Mouse (Mus musculus): ENCODE measurements around the gene Sectm1a.

GRCm38 (mm10) chr11:121118577-121118976 lies 37.6 kb upstream of the Sectm1a start, which contains the start of gene Tex19.2:
- TF ChIP-seq POLR2A (IDR thresholded peaks at IDR 0.05; ENCODE audit: insufficient read depth, low read length) (no peak), CTCF (IDR thresholded peaks at IDR 0.05; ENCODE audit: low read depth, low read length) (no peak)
